Mouse (Mus musculus) ES-E14 (cell line): ENCODE data around the gene Rhbdf1. TPM values are rescaled to one million over a fixed set of nuclear protein-coding genes. Genes with fewer than 3 reads are reported as not detected.

Experiments
- DNase-seq: peaks from one replicate; pipeline ENCODE4 v3.0.0-alpha.2; 2013; ENCODE audit warnings: low read depth, low spot score
- H3K27ac ChIP-seq: 2 replicates; pipeline ENCODE4 v1.5.1; 2012; ENCODE audit warnings: low read depth, mild to moderate bottlenecking, low read length, moderate library complexity, mixed read lengths; ENCODE audit not compliant: poor library complexity, insufficient read depth, severe bottlenecking
- H3K36me3 ChIP-seq: 2 replicates; pipeline ENCODE4 v1.6.1; 2012; ENCODE audit warnings: mild to moderate bottlenecking, low read length, moderate library complexity, mixed read lengths; ENCODE audit not compliant: control insufficient read depth, poor library complexity, insufficient read depth, severe bottlenecking
- H3K4me1 ChIP-seq, 2 experiments: fragments of 150-350 bp in 1 of 2; sonication (generic) in 1 of 2; 2 replicates each; pipeline ENCODE4 v1.6.1; 2012; ENCODE audit warnings: low read length in 2 of 2, mild to moderate bottlenecking in 1 of 2, mixed read lengths in 1 of 2; ENCODE audit not compliant: control insufficient read depth in 2 of 2, insufficient read depth in 2 of 2, poor library complexity in 1 of 2
- H3K4me3 ChIP-seq, 2 experiments: fragments of 150-350 bp in 1 of 2; sonication (generic) in 1 of 2; 2 replicates each; pipeline ENCODE4 v1.5.1; 2012; ENCODE audit warnings: low read length in 2 of 2, low read depth in 1 of 2, mild to moderate bottlenecking in 1 of 2, mixed read lengths in 1 of 2; ENCODE audit not compliant: insufficient read depth in 1 of 2, poor library complexity in 1 of 2, severe bottlenecking in 1 of 2
- H3K9ac ChIP-seq: 2 replicates; pipeline ENCODE4 v1.6.1; 2012; ENCODE audit warnings: low read depth, mild to moderate bottlenecking, low read length, mixed read lengths; ENCODE audit not compliant: poor library complexity, insufficient read depth, severe bottlenecking
- H3K9me3 ChIP-seq: fragments of 150-350 bp; sonication (generic); 2 replicates; pipeline ENCODE4 v1.6.1; 2012; ENCODE audit warnings: low read depth, mild to moderate bottlenecking, low read length; ENCODE audit not compliant: control insufficient read depth, insufficient read depth
- CHD2 ChIP-seq: IDR thresholded peaks from 2 replicates; pipeline ENCODE4 v1.6.1; 2014; ENCODE audit warnings: mild to moderate bottlenecking, low read depth, low read length, inconsistent platforms
- HCFC1 ChIP-seq: IDR thresholded peaks from 2 replicates; pipeline ENCODE4 v1.6.1; 2012; ENCODE audit warnings: low read length, inconsistent platforms, borderline replicate concordance; ENCODE audit not compliant: insufficient read depth
- MAFK ChIP-seq: IDR thresholded peaks from 2 replicates; pipeline ENCODE4 v1.6.1; 2014; ENCODE audit warnings: mild to moderate bottlenecking, low read depth, low read length, inconsistent platforms; ENCODE audit not compliant: insufficient read depth
- ZC3H11A ChIP-seq: IDR thresholded peaks from 2 replicates; pipeline ENCODE4 v1.6.1; 2012; ENCODE audit warnings: low read depth, mild to moderate bottlenecking, inconsistent platforms, low read length, borderline replicate concordance
- ZNF384 ChIP-seq: IDR thresholded peaks from 2 replicates; pipeline ENCODE4 v1.6.1; 2012; ENCODE audit warnings: low read depth, low read length, inconsistent platforms
- in situ Hi-C, 2 experiments: fragments of 600-800 bp; cut with MboI; formaldehyde crosslinking; loops; one replicate each; pipeline ENCODE4 v1.15.1; 2025; ENCODE audit warnings: low sequenced_read_pairs in 2 of 2, inconsistent platforms in 1 of 2; ENCODE audit not compliant: unreplicated experiment in 2 of 2
- total RNA-seq: library from RNA; depleted of rRNA; stranded (reverse); fragments of 300-350 nt; gene quantifications from 2 replicates; pipeline ENCODE4 v1.2.3, GENCODE M21; 2012

Rhbdf1 gene
- total RNA-seq, 1 experiment = 24.8 TPM

DNA sequence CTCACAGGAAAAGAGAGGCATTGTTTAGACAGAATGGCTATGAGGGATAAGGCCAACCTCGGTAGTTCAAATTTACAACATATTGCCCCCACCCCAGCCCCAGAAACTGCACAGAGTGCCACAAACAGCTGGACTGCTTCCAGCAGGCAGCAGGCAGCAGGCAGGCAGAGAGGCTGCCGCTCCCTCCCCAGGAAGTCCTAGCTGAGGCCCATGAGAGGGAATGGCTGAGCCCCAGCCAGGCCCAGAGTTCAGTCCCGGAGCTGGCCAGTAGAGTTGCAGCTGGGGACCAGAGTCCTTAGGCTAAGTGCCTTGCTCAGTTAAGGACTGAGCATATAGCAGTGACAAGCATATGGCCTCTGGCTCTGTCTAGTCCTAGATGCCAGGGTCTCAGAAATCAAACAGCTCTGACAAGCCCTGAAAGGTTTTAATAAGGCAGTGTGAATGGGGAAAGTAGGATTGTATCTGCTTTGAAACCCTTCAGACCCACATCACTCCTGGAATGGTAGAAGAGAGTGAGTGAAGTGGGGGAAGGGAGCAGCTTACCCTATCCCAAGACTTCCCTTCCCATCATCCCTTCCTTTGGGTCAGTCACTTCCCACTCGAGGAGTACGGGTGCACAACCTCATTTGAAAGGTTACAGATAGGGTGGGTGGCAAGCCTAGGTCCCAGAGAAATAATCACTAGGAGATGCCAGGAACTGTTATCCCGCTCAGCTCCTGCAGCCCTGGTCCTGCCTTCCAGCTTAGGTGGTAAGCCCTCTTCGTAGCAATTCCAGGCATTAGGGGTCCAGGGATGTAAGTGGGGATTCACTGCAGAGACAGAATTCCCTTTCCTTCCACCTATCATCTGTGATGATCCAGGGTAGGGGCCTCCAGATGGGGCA lies 3.4 kb upstream of the Rhbdf1 start:
- no peak overlapping the region for H3K9ac ChIP-seq
- no peaks in the 10 kb centered on the region for H3K9me3 ChIP-seq
- no peak overlapping the region for H3K27ac ChIP-seq
- in situ Hi-C loops = no loop called here
- no peak for DNase-seq
- peak overlapping the region in 1 of 2 experiments; percentile 92; a peak in 1 of 4 replicates for H3K4me3 ChIP-seq
- no peak for TF ChIP-seq CHD2
- TF ChIP-seq ZNF384 = no peak
- no peak for TF ChIP-seq HCFC1
- no peak for TF ChIP-seq MAFK
- TF ChIP-seq ZC3H11A = no peak
- H3K36me3 ChIP-seq = peaks cover 12% of the 10 kb centered on the region; the same call in 1 of the 2 replicates
- peaks cover 0 to 23% of the 10 kb centered on the region in 2 experiments; a peak in 3 of 4 replicates for H3K4me1 ChIP-seq

DNA sequence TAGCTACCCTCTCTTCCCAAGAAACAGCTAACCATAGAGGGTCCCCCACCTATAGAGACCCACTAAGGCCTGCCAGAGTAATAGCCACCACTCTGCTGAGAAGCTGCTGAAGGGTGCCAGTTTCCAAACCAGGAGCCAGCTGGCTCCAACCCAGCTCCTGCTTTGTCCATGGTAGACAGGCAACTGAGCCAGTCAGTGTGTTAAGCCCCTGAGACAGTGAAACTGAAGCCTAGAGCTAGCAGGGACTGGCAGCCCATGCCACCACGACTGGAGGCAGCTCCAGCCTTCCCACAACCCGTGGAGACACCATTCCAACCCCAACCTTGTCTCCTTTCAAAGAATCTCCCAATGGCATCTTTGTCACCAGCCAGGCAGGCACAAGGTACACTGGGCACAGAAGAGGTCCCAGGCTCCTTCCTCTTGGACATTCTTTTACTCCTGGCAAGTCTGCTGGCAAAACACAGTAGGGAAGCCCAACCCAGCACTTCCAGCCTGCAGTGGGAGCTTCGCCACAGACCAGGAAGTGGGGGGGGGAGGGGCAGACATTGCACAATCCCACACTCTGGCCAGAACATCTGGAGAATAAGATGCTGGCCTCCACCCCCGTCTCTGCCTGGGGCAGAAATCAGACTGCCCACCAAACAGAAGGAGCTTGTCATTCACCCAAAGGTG lies 2.5 kb upstream of the Rhbdf1 start:
- Histone ChIP-seq H3K4me3 (no peak overlapping the region), H3K4me1 (peaks cover 0 to 30% of the 10 kb centered on the region in 2 experiments; a peak in 3 of 4 replicates), H3K9me3 (no peaks in the 10 kb centered on the region), H3K9ac (no peak overlapping the region), H3K36me3 (peaks cover 6% of the 10 kb centered on the region; the same call in 1 of the 2 replicates), H3K27ac (no peak overlapping the region)
- no peak for DNase-seq
- in situ Hi-C loops = no loop called here
- TF ChIP-seq HCFC1 (no peak), ZNF384 (no peak), MAFK (no peak), CHD2 (no peak), ZC3H11A (no peak)

DNA sequence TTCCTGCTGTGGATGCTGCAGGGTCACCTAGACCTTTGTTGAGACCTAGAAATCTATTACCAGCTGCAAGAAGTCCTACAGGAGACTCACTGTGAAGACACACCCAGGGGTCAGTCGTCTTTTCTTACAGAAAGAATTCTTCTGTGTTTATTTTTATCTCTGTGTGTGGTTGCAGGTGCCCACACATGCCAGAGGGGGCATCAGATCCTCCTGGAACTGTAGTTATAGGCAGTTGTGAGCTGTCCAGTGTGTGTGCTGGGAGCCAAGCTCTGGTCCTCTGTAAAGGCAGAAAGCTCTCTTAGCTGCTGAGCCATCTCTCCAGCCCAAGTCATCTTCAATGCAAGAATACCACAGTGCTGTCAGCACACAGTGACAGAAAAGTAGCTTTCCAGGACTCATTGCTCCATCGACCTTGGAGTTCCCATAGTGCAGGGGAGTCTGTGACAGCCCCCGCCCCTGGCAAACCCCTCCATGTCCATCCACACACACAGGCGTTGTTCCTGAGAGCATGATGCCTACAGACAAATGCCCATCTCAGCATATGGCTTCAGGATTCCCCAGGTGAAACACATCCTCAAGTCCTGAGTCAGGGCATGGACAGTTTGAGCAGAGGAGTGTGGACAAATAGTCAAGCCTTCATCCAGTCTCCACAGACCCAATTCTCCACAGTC lies 1.3 kb upstream of the Rhbdf1 start:
- Histone ChIP-seq H3K4me1 (peaks cover 0 to 33% of the 10 kb centered on the region in 2 experiments), H3K9ac (no peak overlapping the region), H3K4me3 (no peak overlapping the region), H3K9me3 (no peaks in the 10 kb centered on the region), H3K36me3 (no peaks in the 10 kb centered on the region), H3K27ac (no peak overlapping the region)
- no peak for DNase-seq
- TF ChIP-seq ZC3H11A (no peak), HCFC1 (no peak), ZNF384 (no peak), MAFK (no peak), CHD2 (no peak)
- in situ Hi-C loops = no loop called here

DNA sequence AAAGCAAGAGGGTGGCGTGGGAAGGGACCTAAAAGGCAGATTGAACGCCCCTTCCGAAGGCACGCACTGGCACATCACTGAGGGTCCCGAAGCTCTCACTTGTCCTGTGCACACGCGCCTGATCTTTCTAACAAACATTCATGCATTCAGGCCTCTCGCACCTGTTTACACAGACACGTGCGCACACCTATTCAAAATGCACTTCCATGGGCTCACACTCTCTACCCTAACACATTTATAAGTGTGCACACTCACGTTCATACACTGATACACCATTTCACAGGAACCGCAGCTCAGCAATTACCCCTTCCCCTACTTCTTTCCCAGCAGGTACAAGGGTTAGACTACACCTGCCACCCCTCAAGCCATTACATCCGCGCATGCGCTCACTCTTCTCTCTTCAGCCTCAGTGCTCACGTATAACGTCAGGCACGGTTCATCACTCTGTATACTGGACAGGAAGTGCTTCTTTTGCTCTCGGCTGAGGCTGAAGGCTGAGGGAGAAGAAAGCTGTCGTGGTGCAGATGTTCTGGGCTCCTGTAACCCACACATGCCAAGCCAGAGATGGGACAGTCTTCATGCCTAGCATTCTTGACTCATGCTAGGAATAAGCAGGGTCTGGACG lies 582 bp upstream of the Rhbdf1 start:
- Histone ChIP-seq H3K27ac (no peak overlapping the region), H3K9ac (peak overlapping the region; percentile 31; the same call in 1 of the 2 replicates), H3K4me1 (peaks cover 0 to 39% of the 10 kb centered on the region in 2 experiments)

More for the DNA sequence above, 582 bp upstream of the Rhbdf1 start:
- Histone ChIP-seq H3K9me3 (no peaks in the 10 kb centered on the region), H3K36me3 (no peaks in the 10 kb centered on the region), H3K4me3 (peak overlapping the region; percentile 69 to 84)
- DNase-seq = no peak
- no peak for TF ChIP-seq HCFC1
- TF ChIP-seq ZC3H11A = no peak
- no peak for TF ChIP-seq CHD2
- TF ChIP-seq ZNF384 = no peak
- no peak for TF ChIP-seq MAFK
- in situ Hi-C loops = no loop called here
